Mouse (Mus musculus) lung, adult 10 weeks (tissue): Measurements from ENCODE around the gene Hist1h2ag. TPM values are rescaled to one million over a fixed set of nuclear protein-coding genes. Genes with fewer than 3 reads are reported as not detected.

Source experiments
- polyA plus RNA-seq: library from polyadenylated mRNA; stranded (reverse); fragments of 350-450 nt; fragmentation: Illumina TruSeq; extraction: RNeasy Lipid Tissue Mini Kit (QIAGEN cat#74804); gene quantifications from one replicate; pipeline ENCODE4 v1.2.3, GENCODE M21; 2014; ENCODE audit warnings: low read depth, low replicate concordance; ENCODE audit not compliant: insufficient read depth

Gene Hist1h2ag
- polyA plus RNA-seq: not detected

GRCm38 (mm10) chr13:22042568-22043502, at the start of gene Hist1h2ag, which contains the start of gene Hist1h2bj:
TSS of gene Hist1h2ag (minus strand) at chr13:22042944.
TSS of gene Hist1h2bj (plus strand) at chr13:22043214.

DNA sequence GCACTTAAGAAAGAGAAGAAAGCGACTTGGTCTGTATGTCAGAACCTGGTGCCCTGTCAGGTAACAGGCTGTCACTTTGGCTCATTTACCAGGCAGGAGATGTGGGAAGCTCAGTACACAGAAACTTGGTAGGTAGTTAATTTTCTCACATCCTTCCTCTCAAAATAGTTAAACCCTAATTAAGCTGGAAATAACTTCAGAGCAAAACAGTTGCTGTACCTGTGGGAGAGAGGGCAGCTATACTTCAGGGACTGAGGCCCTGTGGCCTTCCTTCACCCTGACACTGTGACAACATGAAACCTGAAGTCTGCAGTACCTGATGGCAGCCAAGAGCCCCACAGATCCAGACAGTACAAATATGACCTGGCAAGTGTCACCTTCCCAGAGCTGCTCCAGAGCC, 41.4 kb upstream of the Hist1h2ag start, which contains the start of gene Vmn1r188:
Vmn1r188 (plus strand) TSS at position 301 of the 400 bp plus-strand sequence.

DNA sequence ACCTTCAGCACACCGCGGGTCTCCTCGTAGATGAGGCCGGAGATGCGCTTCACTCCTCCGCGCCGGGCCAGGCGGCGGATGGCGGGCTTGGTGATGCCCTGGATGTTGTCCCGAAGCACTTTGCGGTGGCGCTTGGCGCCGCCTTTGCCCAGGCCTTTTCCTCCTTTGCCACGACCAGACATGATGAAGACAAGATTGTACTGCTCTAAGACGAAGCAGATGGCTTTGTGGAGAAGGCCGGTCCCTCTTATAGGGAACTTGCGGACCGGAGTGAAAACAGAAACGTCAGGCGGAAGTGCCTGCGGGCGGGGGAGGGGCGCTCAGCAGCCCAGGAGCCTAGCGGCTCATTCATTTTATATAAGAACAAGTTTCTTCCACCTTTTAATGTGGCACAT, 1.6 kb downstream of the Hist1h2ag start, which contains the start of gene Hist1h4i:
Hist1h4i (minus strand) TSS at position 221 of the 395 bp plus-strand sequence.

DNA sequence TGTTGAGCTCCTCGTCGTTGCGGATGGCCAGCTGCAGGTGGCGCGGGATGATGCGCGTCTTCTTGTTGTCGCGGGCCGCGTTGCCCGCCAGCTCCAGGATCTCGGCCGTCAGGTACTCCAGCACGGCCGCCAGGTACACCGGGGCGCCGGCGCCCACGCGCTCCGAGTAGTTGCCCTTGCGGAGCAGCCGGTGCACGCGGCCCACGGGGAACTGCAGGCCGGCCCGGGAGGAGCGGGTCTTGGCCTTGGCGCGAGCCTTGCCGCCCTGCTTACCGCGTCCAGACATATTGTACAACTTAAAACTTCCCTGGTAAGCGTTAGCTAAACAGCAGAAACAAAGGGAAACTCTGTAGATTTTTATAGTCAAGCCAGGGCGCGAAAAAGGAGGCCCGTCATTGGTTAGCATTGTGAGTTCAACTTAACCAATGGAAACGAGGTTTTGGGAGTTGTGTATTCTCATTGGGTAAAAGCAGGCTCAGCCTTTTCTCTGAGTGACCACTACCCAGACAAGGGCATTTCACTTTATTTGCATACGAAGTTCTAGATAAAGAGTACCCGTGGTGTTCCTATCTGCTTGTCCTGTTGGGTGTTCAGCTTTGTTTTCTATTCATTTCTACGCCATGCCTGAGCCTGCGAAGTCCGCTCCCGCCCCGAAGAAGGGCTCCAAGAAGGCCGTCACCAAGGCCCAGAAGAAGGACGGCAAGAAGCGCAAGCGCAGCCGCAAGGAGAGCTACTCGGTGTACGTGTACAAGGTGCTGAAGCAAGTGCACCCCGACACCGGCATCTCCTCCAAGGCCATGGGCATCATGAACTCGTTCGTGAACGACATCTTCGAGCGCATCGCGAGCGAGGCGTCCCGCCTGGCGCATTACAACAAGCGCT, 7.2 kb downstream of the Hist1h2ag start, which contains the start of the genes Hist1h2ah and Hist1h2bk:
Hist1h2ah (minus strand) TSS at position 302 of the 882 bp plus-strand sequence.
Hist1h2bk (plus strand) TSS at position 604 of the 882 bp plus-strand sequence.

GRCm38 (mm10) chr13:22009642-22010041, 33.1 kb downstream of the Hist1h2ag start, which contains the start of gene Prss16:
TSS of gene Prss16 (minus strand) at chr13:22009742.

Other genes starting within 250 kb of the Hist1h2ag start
- 0.42 TPM for gene Hist1h2bq, start 232.7 kb downstream of the Hist1h2ag start, polyA plus RNA-seq
- not detected for gene Hist1h2ao, start 232.5 kb downstream of the Hist1h2ag start, polyA plus RNA-seq
- 1.4 TPM for gene Hist1h4m, start 231.2 kb downstream of the Hist1h2ag start, polyA plus RNA-seq
- gene Hist1h4n, start 210.7 kb downstream of the Hist1h2ag start, polyA plus RNA-seq: 1.0 TPM
- gene Hist1h2ap, start 209.4 kb downstream of the Hist1h2ag start, polyA plus RNA-seq: not detected
- not detected for gene Hist1h2br, start 209.2 kb downstream of the Hist1h2ag start, polyA plus RNA-seq
- 1.2 TPM for gene Zfp184, start 97.8 kb downstream of the Hist1h2ag start, polyA plus RNA-seq
- gene Pom121l2, start 61.8 kb downstream of the Hist1h2ag start, polyA plus RNA-seq: not detected
- not detected for gene Prss16, start 33.2 kb downstream of the Hist1h2ag start, polyA plus RNA-seq
- gene Hist1h2ah, start 7.4 kb downstream of the Hist1h2ag start, polyA plus RNA-seq: not detected
- not detected for gene Hist1h2bk, start 7.1 kb downstream of the Hist1h2ag start, polyA plus RNA-seq
- 3.2 TPM for gene Hist1h4i, start 1.6 kb downstream of the Hist1h2ag start, polyA plus RNA-seq
- not detected for gene Hist1h2bj, start 270 bp upstream of the Hist1h2ag start, polyA plus RNA-seq
- gene Vmn1r188, start 41.5 kb upstream of the Hist1h2ag start, polyA plus RNA-seq: not detected
- not detected for gene Vmn1r189, start 62.9 kb upstream of the Hist1h2ag start, polyA plus RNA-seq
- gene Vmn1r191, start 141.0 kb upstream of the Hist1h2ag start, polyA plus RNA-seq: not detected
- gene Vmn1r192, start 148.2 kb upstream of the Hist1h2ag start, polyA plus RNA-seq: not detected
- not detected for gene Vmn1r193, start 180.2 kb upstream of the Hist1h2ag start, polyA plus RNA-seq
- not detected for gene Vmn1r194, start 201.3 kb upstream of the Hist1h2ag start, polyA plus RNA-seq
- not detected for gene Vmn1r195, start 227.6 kb upstream of the Hist1h2ag start, polyA plus RNA-seq
- not detected for gene Vmn1r196, start 247.0 kb upstream of the Hist1h2ag start, polyA plus RNA-seq